28 mouse cellular contexts compared by ENCODE assay signal in the genomic region with DNA sequence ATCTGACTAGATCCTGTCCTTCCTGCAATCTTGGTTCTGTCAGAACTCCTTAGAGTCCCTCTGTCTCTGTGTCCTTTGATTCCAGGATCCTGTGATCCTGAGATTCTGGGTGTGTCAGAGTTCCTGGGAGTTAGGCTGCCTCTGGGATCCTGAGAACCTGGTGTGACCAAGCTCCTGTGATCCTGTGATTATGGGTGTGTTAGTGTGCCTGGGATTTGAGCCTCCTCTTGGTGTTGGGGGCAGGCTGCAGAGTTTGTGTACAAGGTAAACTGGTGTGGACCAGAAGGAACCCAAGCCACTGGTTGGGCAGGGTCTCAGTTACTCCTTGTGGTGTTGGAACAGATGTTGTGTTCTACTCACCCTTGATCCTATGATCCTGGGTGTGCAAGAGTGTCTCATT. TPM values are rescaled to one million over a fixed set of nuclear protein-coding genes. Genes with fewer than 3 reads are reported as not detected.
DNase-seq lines count a peak whose midpoint lies in the region; ATAC-seq and TF ChIP-seq lines count a peak whose summit lies in the region.
"Had no signal": no experiment of that assay in that cellular context is flagged by ENCODE, and none has a peak within 500 bp of the region (broad histone marks: within the 10 kb centered on the region; RNA-seq: fewer than 3 reads in every experiment).

No protein-coding gene starts in this region.

- H3K27ac ChIP-seq in heart, embryonic 10.5 days = no peak overlapping the region
- H3K27ac ChIP-seq in liver, postnatal 0 days (ENCODE audit: low read depth) = no peak overlapping the region
- H3K27ac ChIP-seq in limb, embryonic 10.5 days = no peak overlapping the region

- H3K4me3 ChIP-seq in heart, embryonic 10.5 days = no peak overlapping the region
- H3K4me3 ChIP-seq in liver, postnatal 0 days (ENCODE audit: low read depth, low read length) = no peak overlapping the region
- H3K4me3 ChIP-seq in limb, embryonic 10.5 days = no peak overlapping the region

- peak; percentile 68 for DNase-seq in heart, adult 11 months
- no peak for DNase-seq in heart, adult 18-20 months
- DNase-seq in heart, embryonic 10.5 days (ENCODE audit: low spot score) = peak; percentile 56
- no peak for DNase-seq in heart, postnatal 25 days (ENCODE audit: low spot score)
- DNase-seq in liver, postnatal 0 days = peak; percentile 4
- DNase-seq in liver = no peak
- DNase-seq in limb, embryonic 10.5 days (ENCODE audit: low spot score) = peak; percentile 15
- no peak for DNase-seq in adrenal gland, postnatal 14 days
- DNase-seq: adrenal gland, adult 2 months; adrenal gland, adult 8-10 months; adrenal gland, postnatal 10 days; adrenal gland, postnatal 25 days; adrenal gland, postnatal 36 days; B cell, adult 2 months; cerebellum, adult 11 months; cerebellum, adult 11-12 months; cerebellum, adult 18-20 months had no signal

- no peaks in the 10 kb centered on the region for H3K36me3 ChIP-seq in heart, embryonic 10.5 days
- no peaks in the 10 kb centered on the region for H3K36me3 ChIP-seq in liver, postnatal 0 days (replicated peaks; ENCODE audit: insufficient read depth, low read length)
- H3K36me3 ChIP-seq in limb, embryonic 10.5 days = no peaks in the 10 kb centered on the region
- H3K36me3 ChIP-seq: G1E had no signal

- TF ChIP-seq EP300 in liver, postnatal 0 days (IDR thresholded peaks at IDR 0.05; ENCODE audit: low read depth) = no peak

- intact Hi-C loops in heart, postnatal 25 days (cut with DNase I) = no loop called here

- no peak overlapping the region for H3K4me2 ChIP-seq in liver, postnatal 0 days (ENCODE audit: low read depth, low read length)

- no peak for TF ChIP-seq CTCF in liver, postnatal 0 days (IDR thresholded peaks at IDR 0.05; ENCODE audit: low read depth)

- peaks cover 2% of the 10 kb centered on the region; the same call in 1 of the 2 replicates for H3K4me1 ChIP-seq in heart, embryonic 10.5 days
- H3K4me1 ChIP-seq in liver, postnatal 0 days (ENCODE audit: insufficient read depth) = no peaks in the 10 kb centered on the region
- H3K4me1 ChIP-seq in limb, embryonic 10.5 days = no peaks in the 10 kb centered on the region

- no peak for ATAC-seq in liver, postnatal 0 days
- ATAC-seq: activated CD4-positive, CD25-positive, alpha-beta regulatory T cell, adult 4 months; CD4-positive, CD25-positive, alpha-beta regulatory T cell, adult 4 months; Patski had no signal

- H3K9me3 ChIP-seq in heart, embryonic 10.5 days = no peaks in the 10 kb centered on the region
- H3K9me3 ChIP-seq in liver, postnatal 0 days (ENCODE audit: low read length) = no peaks in the 10 kb centered on the region
- H3K9me3 ChIP-seq in limb, embryonic 10.5 days (replicated peaks) = no peaks in the 10 kb centered on the region
- H3K9me3 ChIP-seq: G1E had no signal

- H3K9ac ChIP-seq in liver, postnatal 0 days (replicated peaks) = no peak overlapping the region

- H3K27me3 ChIP-seq in heart, embryonic 10.5 days (ENCODE audit: insufficient read depth, poor library complexity, severe bottlenecking) = no peaks in the 10 kb centered on the region
- no peaks in the 10 kb centered on the region for H3K27me3 ChIP-seq in liver, postnatal 0 days (ENCODE audit: insufficient read depth, low read length)
- H3K27me3 ChIP-seq in limb, embryonic 10.5 days (ENCODE audit: low read depth, poor library complexity, severe bottlenecking) = no peaks in the 10 kb centered on the region
- H3K27me3 ChIP-seq: Patski had no signal

RNA-seq across cellular contexts. Expression of gene Gm30302, which starts 42.4 kb away (rescaled TPM):
- total RNA-seq in heart, adult 18-20 months (2021) = under 1 TPM; 0.10 to 0.49 TPM
- polyA plus RNA-seq in heart, embryonic 10.5 days (2016; fragmentation: Nextera tagmentation; extraction: Ambion mirVana) = 0.10 TPM in 2 replicates
- total RNA-seq in heart, postnatal 25 days (2021) = under 1 TPM; 0.11 to 0.16 TPM
- 0.04 TPM in 1 of 2 replicates, not detected in the other for polyA plus RNA-seq in liver, postnatal 0 days (2015; fragmentation: Nextera tagmentation; extraction: Ambion mirVana)
- polyA plus RNA-seq in limb, embryonic 10.5 days (2016; fragmentation: Nextera tagmentation; extraction: Ambion mirVana) = not detected in 2 replicates
- total RNA-seq in adrenal gland, postnatal 14 days (2021) = not detected in 2 replicates
- total RNA-seq: adrenal gland, adult 18-20 months; adrenal gland, adult 2 months; adrenal gland, adult 8-10 months; adrenal gland, postnatal 25 days; adrenal gland, postnatal 36 days; adrenal gland, postnatal 4 days; CH12.LX; ES-E14; MEL had no signal
- polyA plus RNA-seq: activated CD4-positive, CD25-positive, alpha-beta regulatory T cell, adult 4 months; adrenal gland, adult 2 months; brain, embryonic 14.5 days; C2C12; CD4-positive, CD25-positive, alpha-beta regulatory T cell, adult 4 months; G1E; Patski had no signal

Comparison
In these comparisons a context has a peak if more than half of its experiments do, and no peak if none do; other contexts are left out.
1. DNase-seq: peak in heart, adult 11 months (single experiment), heart, embryonic 10.5 days (single experiment), liver, postnatal 0 days (single experiment) and limb, embryonic 10.5 days (single experiment); none in heart, adult 18-20 months (0 of 2), heart, postnatal 25 days (single experiment), liver (single experiment) and adrenal gland, postnatal 14 days (single experiment).